Mouse (Mus musculus) lung, postnatal 25 days (tissue): ENCODE results near the gene Ankrd11.

ENCODE experiments used
- DNase-seq: peaks from one replicate; pipeline ENCODE4 v3.0.0; 2022; ENCODE audit warnings: low spot score

Gene Ankrd11

DNA sequence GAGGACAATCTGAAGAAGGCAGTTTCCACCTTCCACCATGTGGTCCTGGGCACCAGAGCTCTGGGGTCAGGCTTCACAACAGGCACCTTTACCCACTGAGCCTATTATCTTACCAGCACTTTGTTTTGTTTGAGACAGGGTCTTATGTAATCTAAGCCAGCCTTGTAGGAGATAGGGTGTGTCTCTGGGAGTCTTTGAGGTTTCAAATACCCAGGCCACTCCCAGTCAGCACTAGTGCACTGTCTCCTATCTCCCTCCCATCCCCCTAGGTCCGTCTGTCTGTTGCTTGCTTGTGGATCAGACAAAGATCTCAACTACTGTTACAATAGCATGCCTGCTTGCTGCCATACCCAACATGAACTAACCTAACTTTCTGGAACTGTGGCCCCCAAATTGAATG, 81.1 kb downstream of the Ankrd11 start:
- peak; percentile 43 for DNase-seq

GRCm38 (mm10) chr8:122960323-122960722, 81.8 kb downstream of the Ankrd11 start:
- DNase-seq: no peak

GRCm38 (mm10) chr8:122955997-122956396, 86.1 kb downstream of the Ankrd11 start:
- no peak for DNase-seq

DNA sequence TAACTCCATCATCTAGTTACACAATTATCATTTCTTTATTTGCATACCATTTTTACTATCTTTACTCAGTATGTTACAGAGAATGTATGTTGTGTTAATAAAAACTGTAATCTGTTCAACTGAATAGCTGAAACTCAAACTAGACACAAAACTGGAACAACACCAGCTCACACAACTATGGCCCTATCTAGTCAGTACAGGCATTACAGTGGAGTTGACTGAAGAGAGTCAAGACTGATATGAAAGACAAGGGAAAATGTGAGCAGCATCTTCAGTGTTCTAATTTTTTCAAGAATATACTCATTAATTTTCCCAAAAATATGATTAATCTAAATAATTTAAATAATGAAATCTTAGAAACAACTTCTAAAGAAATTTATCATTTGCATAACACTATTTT, 86.9 kb downstream of the Ankrd11 start:
- DNase-seq: no peak

DNA sequence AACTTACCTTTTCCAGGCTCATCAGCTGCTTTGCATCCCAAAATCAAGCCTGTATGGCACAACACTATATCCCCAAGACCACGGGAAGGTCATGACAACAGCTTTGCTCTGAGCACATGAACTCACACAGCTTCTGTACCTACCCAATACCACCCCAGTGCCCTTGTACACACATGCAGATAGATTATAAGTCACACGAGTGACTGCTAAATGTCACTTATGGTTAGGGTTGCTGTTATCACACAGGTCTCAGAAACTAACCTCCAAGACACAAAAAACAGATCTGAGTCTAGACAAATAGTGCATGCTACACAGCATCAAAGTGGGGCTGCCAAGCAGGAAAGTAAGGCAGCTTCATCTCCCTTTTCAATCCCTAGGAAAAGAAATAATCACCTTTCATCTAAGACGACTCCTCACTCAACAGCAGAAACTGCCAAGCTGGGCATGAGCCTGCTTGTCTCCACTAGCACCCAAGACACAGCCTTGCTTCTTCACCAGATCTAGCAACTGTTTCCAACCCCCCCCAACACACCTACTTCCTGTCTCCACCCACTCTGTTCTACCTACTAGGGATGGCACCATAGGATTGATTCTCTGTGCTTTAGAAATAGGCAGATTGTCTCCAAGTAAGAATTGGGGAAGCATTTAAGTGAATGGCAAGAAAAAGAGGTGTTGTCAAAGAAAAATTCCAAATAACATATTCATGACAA, 87.8 kb downstream of the Ankrd11 start:
- no peak for DNase-seq

DNA sequence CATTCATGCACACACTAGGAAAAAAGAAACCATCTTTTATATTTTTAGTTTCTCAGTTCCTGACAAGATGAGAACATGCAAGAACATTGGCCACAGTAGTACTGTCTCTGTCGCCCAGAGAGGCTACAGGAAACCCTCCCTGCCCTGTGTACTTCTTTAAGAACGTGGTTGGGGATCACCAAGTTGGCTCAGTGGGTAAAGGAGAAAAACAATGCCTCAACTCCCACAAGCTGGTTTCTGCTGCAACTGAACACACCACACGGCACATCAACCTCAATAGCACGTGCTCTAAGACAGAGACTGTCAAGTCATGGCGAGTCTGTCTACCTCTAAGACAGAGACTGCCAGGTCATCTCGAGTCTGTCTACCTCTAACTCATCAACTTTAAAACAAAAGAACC, 89.0 kb downstream of the Ankrd11 start:
- no peak for DNase-seq

GRCm38 (mm10) chr8:122951456-122951855, 90.6 kb downstream of the Ankrd11 start:
- DNase-seq: no peak

DNA sequence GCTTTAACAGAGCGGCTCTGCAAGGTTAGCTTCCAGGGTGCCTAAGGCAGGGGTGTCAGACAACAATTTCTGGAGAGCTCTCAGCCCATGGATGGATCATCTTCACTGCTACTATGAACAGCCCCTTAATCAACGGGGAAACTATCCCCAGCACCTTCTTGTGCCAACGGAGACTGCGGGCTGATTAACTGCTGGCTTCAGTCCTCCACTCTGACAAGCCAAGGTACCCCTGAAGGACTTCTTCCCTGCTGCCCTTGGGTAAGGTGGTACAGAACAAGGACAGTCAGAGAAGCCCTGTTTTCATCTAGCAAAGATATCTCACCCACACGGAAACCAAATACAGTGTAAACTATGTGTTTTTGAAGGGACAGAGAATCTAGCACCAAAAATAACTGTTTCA, 92.4 kb downstream of the Ankrd11 start:
- DNase-seq: no peak

DNA sequence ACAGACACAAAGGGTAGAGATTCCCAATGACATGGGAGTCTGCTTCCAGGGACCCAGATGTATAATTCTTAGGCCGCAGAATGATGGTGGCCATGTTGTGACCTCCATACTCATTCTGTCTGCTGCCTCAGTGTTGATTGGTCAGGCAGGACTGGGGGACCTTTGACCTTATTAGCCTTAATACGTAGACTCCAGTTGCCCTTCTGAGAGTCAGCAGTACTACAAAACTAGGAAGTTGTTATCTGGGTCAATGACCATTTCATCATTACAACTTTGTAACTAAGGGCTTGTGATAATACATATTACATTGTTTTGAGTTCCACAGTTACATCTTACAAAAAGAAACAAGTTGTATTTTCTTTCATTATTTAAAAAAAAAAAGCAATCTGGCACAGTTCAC, 96.3 kb downstream of the Ankrd11 start:
- no peak for DNase-seq

DNA sequence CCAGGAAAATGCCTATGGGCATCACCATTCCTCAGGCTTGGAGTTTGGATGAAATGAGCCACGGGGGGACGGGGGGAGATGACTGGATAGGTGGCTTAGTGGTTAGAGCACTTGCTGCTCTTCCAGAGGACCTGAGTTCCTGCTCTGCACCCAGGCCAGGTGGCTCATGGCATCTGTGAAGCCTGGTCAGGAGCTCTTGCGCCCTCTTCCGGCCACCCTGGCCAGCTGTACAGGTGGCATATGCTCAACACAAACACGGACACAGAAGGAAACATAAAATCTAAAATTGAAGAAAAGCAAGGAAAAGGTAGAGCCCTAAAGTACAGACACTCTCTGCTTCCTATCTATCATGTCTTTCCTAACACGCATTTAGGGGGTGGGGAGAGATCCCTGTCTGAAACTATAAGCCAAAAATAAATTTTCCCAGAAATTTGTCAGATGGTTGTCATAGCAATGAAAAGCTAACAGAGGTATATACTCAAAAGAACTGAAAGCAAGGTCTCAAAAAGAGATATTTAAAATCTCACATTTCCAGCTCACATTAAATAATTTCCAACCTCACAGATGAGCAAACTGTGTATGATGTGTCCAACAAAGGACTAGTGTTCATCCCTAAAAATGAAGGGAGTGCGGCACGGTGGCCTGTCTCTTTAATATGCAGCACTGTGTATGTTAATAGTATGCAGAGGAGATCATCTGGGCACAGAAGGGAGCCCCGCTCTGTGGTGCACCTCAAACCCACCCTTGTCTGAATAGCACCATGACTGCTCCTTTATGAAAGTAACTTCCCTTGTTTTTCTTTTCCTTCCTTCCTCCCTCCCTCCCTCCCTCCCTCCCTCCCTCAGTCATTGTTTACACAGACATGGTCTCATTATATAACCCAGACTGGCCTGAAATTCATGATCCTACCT, 99.0 kb downstream of the Ankrd11 start:
- no peak for DNase-seq

GRCm38 (mm10) chr8:122938591-122938990, 103.5 kb downstream of the Ankrd11 start:
- peak; percentile 65 for DNase-seq

- DNase-seq: no peak
Observed at GRCm38 (mm10) chr8:122938170-122938569, 103.9 kb downstream of the Ankrd11 start.

GRCm38 (mm10) chr8:122937545-122938053, 104.5 kb downstream of the Ankrd11 start:
- DNase-seq: peak; percentile 53

DNA sequence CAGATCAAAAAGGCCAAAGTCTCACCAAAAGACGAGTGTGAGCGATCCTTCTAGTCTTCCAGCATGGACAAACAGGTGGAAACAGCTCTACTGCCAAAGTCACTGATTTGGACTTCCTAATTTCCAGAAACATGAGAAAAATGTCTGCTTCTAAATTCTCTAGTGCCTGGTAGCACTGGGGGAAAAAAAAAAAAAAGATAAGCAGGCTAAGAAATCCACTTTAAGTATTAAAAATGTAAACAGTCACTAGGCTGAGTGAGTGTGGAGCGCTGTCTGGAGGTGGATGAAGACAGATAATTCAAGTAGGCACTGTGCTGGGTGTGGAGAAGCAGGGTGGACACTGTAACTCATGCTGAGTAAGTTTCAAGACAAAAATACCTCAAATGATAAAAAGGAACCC, 106.2 kb downstream of the Ankrd11 start:
- no peak for DNase-seq

- DNase-seq: no peak
Observed at GRCm38 (mm10) chr8:122935118-122935517, 107.0 kb downstream of the Ankrd11 start.

- DNase-seq: no peak
Observed at GRCm38 (mm10) chr8:122933973-122934372, 108.1 kb downstream of the Ankrd11 start.

DNA sequence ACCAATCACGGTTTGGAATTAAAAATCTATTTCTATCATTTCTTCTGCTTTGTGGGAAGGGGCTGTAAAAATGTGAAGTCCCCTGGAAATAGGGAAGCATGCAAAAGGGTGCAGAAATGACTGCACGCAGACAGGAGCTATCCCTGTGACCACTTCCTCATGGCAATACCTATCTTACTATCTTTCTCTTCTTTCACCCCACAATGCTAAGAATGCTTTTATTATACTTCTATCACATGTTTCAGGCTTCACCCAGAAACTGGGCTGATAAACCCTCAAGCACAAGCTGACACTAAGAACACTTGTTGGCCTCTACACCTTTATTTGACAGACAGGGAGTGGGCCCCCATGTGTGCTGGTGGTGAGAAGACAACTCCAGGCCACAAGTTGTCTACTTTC, 109.5 kb downstream of the Ankrd11 start:
- DNase-seq: no peak

DNA sequence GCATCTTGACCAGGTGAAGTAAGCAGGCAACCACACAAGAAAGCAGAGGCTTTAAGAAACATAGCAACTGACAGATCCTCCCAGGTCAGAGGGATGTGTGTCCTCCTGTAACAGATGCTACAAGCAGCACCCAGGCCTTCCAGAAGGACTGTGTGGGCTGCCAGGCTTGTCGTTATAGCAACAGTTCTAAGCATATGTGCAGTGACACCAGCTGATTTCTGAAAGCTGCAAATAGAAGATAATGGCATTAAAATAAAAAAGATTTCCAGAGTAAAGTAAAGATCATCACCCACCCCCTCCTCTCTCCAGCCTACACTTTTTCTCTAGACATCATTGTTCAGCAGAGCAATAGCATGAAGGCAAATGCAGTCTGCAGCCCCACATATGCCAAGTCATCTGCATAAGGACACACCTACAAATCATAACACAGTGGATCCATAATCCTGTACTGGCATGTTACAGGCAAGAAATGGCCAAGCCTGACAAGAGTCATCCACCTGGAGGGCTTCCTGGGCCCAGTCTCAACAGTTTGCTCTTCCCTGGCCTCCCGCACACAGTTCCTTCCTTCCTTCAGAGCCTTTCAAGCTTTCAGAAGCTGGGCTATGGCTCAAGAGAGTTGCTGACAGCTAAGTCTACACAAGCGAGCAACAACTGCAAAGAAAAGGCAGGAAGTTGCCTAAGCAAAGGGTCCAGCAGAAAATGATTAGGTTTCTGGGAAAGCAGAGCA, 110.1 kb downstream of the Ankrd11 start:
- no peak for DNase-seq

- DNase-seq: no peak
Observed at GRCm38 (mm10) chr8:122928631-122929224, 113.3 kb downstream of the Ankrd11 start.

DNA sequence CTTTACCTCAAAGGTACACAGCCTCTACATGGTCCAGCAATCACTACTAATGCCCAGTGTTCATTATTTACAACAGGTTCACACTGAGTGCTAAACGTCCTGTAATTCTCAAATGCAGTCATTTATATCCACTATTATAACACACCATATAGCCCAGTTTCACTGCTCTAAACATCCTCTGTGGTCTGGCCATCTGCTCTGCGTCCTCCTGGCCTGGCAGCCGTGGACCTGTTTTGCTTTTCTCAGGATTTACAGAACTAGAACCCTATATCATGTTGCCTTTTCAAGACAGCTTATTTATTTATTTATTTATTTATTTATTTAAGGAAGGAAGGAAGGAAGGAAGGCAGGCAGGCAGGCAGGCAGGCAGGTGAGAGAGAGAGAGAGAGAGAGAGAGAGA, 114.2 kb downstream of the Ankrd11 start:
- DNase-seq: no peak

DNA sequence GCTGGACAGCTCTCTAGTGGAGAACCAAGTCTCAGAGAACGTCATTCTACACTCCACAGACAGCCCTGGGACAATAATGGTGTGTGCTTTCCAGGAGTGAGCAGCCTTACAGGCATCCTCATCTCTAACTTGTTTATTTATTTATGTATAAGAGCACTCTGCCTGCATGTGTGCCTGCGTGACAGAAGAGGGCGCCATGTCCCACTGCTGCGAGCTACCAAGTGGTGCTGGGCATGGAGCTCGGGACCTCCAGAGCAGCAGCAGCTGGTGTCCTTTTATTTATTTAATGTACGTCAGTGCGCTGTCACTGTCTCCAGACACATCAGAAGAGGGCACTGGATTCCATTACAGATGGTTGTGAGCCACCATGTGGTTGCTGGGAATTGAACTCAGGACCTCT, 115.3 kb downstream of the Ankrd11 start:
- DNase-seq: no peak
